Mouse (Mus musculus) MEL (cell line): ENCODE measurements around the gene Socs7. TPM values are rescaled to one million over a fixed set of nuclear protein-coding genes. Genes with fewer than 3 reads are reported as not detected.

Experiments used
- DNase-seq: peaks from one replicate; pipeline ENCODE4 v3.0.0; 2011; ENCODE audit warnings: low read depth, low spot score
- H3K27ac ChIP-seq: 2 replicates; pipeline ENCODE4 v1.5.1; 2012; ENCODE audit warnings: low read depth, mild to moderate bottlenecking, control low read depth, low read length, moderate library complexity; ENCODE audit not compliant: control insufficient read depth
- H3K27me3 ChIP-seq, 2 experiments: fragments of 150-350 bp in 1 of 2; sonication (generic) in 1 of 2; 2 replicates each; pipeline ENCODE4 v1.6.1; 2012; ENCODE audit warnings: low read length in 2 of 2, mild to moderate bottlenecking in 2 of 2, improper control_type of control experiment in 1 of 2, moderate library complexity in 1 of 2; ENCODE audit not compliant: insufficient read depth in 2 of 2, control insufficient read depth in 1 of 2
- H3K36me3 ChIP-seq, 2 experiments: 2 replicates each; pipeline ENCODE4 v1.6.1; 2012 to 2014; ENCODE audit warnings: low read length in 2 of 2, improper control_type of control experiment in 1 of 2, inconsistent platforms in 1 of 2, mild to moderate bottlenecking in 1 of 2; ENCODE audit not compliant: insufficient read depth in 2 of 2, control insufficient read depth in 1 of 2
- H3K4me1 ChIP-seq, 2 experiments: fragments of 150-350 bp in 1 of 2; sonication (generic) in 1 of 2; 2 replicates each; pipeline ENCODE4 v1.6.1; 2012; ENCODE audit warnings: low read length in 2 of 2, improper control_type of control experiment in 1 of 2, mild to moderate bottlenecking in 1 of 2; ENCODE audit not compliant: insufficient read depth in 2 of 2, control insufficient read depth in 1 of 2
- H3K4me3 ChIP-seq, 2 experiments: fragments of 150-350 bp in 1 of 2; sonication (generic) in 1 of 2; 2 replicates each; pipeline ENCODE4 v1.5.1; 2012; ENCODE audit warnings: low read depth in 2 of 2, low read length in 2 of 2, mild to moderate bottlenecking in 2 of 2, moderate library complexity in 2 of 2, control low read depth in 1 of 2, improper control_type of control experiment in 1 of 2; ENCODE audit not compliant: control insufficient read depth in 1 of 2, insufficient read depth in 1 of 2
- H3K79me2 ChIP-seq: 2 replicates; pipeline ENCODE4 v1.6.1; 2012; ENCODE audit warnings: mild to moderate bottlenecking, low read length, moderate library complexity; ENCODE audit not compliant: control insufficient read depth, poor library complexity, insufficient read depth
- H3K9ac ChIP-seq: 2 replicates; pipeline ENCODE4 v1.6.1; 2012; ENCODE audit warnings: low read depth, mild to moderate bottlenecking, control low read depth, low read length, moderate library complexity; ENCODE audit not compliant: control insufficient read depth, poor library complexity, severe bottlenecking
- H3K9me3 ChIP-seq: fragments of 150-350 bp; sonication (generic); replicated peaks from 2 replicates; pipeline ENCODE4 v1.6.1; 2012; ENCODE audit warnings: mild to moderate bottlenecking, low read length, improper control_type of control experiment, moderate library complexity; ENCODE audit not compliant: insufficient read depth
- BHLHE40 ChIP-seq: IDR thresholded peaks from 2 replicates; pipeline ENCODE4 v1.6.1; 2012; ENCODE audit warnings: low read depth, mild to moderate bottlenecking, inconsistent platforms, low read length, improper control_type of control experiment, borderline replicate concordance
- CHD1 ChIP-seq: IDR thresholded peaks from 2 replicates; pipeline ENCODE4 v1.6.1; 2012; ENCODE audit warnings: low read depth, mild to moderate bottlenecking, inconsistent platforms, low read length, improper control_type of control experiment
- CHD2 ChIP-seq: IDR thresholded peaks from 2 replicates; pipeline ENCODE4 v1.6.1; 2011; ENCODE audit warnings: low read length, improper control_type of control experiment
- E2F4 ChIP-seq: IDR thresholded peaks from 2 replicates; pipeline ENCODE4 v1.6.1; 2011; ENCODE audit warnings: low read depth, low read length, improper control_type of control experiment, borderline replicate concordance
- ELF1 ChIP-seq: IDR thresholded peaks from 2 replicates; pipeline ENCODE4 v1.6.1; 2014; ENCODE audit warnings: low read depth, mild to moderate bottlenecking, inconsistent platforms, low read length, improper control_type of control experiment, moderate library complexity
- EP300 ChIP-seq, 2 experiments: IDR thresholded peaks; 2 replicates each; pipeline ENCODE4 v1.6.1; 2011; ENCODE audit warnings: improper control_type of control experiment in 2 of 2, low read length in 2 of 2, low read depth in 1 of 2, mild to moderate bottlenecking in 1 of 2
- GATA1 ChIP-seq: IDR thresholded peaks from 2 replicates; pipeline ENCODE4 v1.6.1; 2011; ENCODE audit warnings: low read depth, low read length, improper control_type of control experiment
- JUND ChIP-seq: IDR thresholded peaks from 2 replicates; pipeline ENCODE4 v1.6.1; 2011; ENCODE audit warnings: low read depth, mild to moderate bottlenecking, improper control_type of control experiment, low read length
- MAX ChIP-seq: IDR thresholded peaks from 2 replicates; pipeline ENCODE4 v1.6.1; 2011; ENCODE audit warnings: low read length, improper control_type of control experiment
- MAZ ChIP-seq: IDR thresholded peaks from 2 replicates; pipeline ENCODE4 v1.6.1; 2012; ENCODE audit warnings: low read depth, mild to moderate bottlenecking, inconsistent platforms, low read length, improper control_type of control experiment
- MXI1 ChIP-seq: IDR thresholded peaks from 2 replicates; pipeline ENCODE4 v1.6.1; 2011; ENCODE audit warnings: mild to moderate bottlenecking, low read depth, low read length, improper control_type of control experiment
- NELFE ChIP-seq: IDR thresholded peaks from 2 replicates; pipeline ENCODE4 v1.6.1; 2011; ENCODE audit warnings: low read depth, low read length, improper control_type of control experiment
- NRF1 ChIP-seq: IDR thresholded peaks from 2 replicates; pipeline ENCODE4 v1.6.1; 2014; ENCODE audit warnings: low read depth, mild to moderate bottlenecking, inconsistent platforms, low read length, improper control_type of control experiment, moderate library complexity; ENCODE audit not compliant: poor library complexity, insufficient read depth, severe bottlenecking
- POLR2A ChIP-seq, 2 experiments: IDR thresholded peaks; 2 replicates each; pipeline ENCODE4 v1.6.1; 2011 to 2012; ENCODE audit warnings: low read length in 2 of 2, mild to moderate bottlenecking in 2 of 2, control low read depth in 1 of 2, improper control_type of control experiment in 1 of 2, low read depth in 1 of 2, moderate library complexity in 1 of 2; ENCODE audit not compliant: control insufficient read depth in 1 of 2, insufficient read depth in 1 of 2, poor library complexity in 1 of 2
- POLR2AphosphoS2 ChIP-seq: IDR thresholded peaks from 2 replicates; pipeline ENCODE4 v1.6.1; 2011; ENCODE audit warnings: low read length, improper control_type of control experiment
- RAD21 ChIP-seq: IDR thresholded peaks from 2 replicates; pipeline ENCODE4 v1.6.1; 2011; ENCODE audit warnings: mild to moderate bottlenecking, low read depth, low read length, improper control_type of control experiment
- SIN3A ChIP-seq: IDR thresholded peaks from 2 replicates; pipeline ENCODE4 v1.6.1; 2012; ENCODE audit warnings: low read length, improper control_type of control experiment, inconsistent platforms
- SMC3 ChIP-seq: IDR thresholded peaks from 2 replicates; pipeline ENCODE4 v1.6.1; 2011; ENCODE audit warnings: low read depth, low read length, improper control_type of control experiment
- TAL1 ChIP-seq: IDR thresholded peaks from 2 replicates; pipeline ENCODE4 v1.6.1; 2012; ENCODE audit warnings: mild to moderate bottlenecking, inconsistent platforms, low read length, moderate library complexity, mixed read lengths
- TBP ChIP-seq: IDR thresholded peaks from 2 replicates; pipeline ENCODE4 v1.8.0; 2011; ENCODE audit warnings: low read depth, low read length, improper control_type of control experiment
- TCF12 ChIP-seq: IDR thresholded peaks from 2 replicates; pipeline ENCODE4 v1.6.1; 2014; ENCODE audit warnings: low read depth, mild to moderate bottlenecking, inconsistent platforms, low read length, improper control_type of control experiment, moderate library complexity
- UBTF ChIP-seq: IDR thresholded peaks from 2 replicates; pipeline ENCODE4 v1.6.1; 2012; ENCODE audit warnings: low read depth, mild to moderate bottlenecking, inconsistent platforms, low read length, improper control_type of control experiment, moderate library complexity, borderline replicate concordance; ENCODE audit not compliant: insufficient read depth
- USF2 ChIP-seq, 2 experiments: IDR thresholded peaks; 2 replicates each; pipeline ENCODE4 v1.6.1; 2011 to 2012; ENCODE audit warnings: improper control_type of control experiment in 2 of 2, low read length in 2 of 2, borderline replicate concordance in 1 of 2, inconsistent platforms in 1 of 2, low read depth in 1 of 2, mild to moderate bottlenecking in 1 of 2; ENCODE audit not compliant: insufficient read depth in 1 of 2
- ZC3H11A ChIP-seq: IDR thresholded peaks from 2 replicates; pipeline ENCODE4 v1.6.1; 2012; ENCODE audit warnings: low read depth, mild to moderate bottlenecking, inconsistent platforms, low read length, improper control_type of control experiment
- ZMIZ1 ChIP-seq: IDR thresholded peaks from 2 replicates; pipeline ENCODE4 v1.6.1; 2012; ENCODE audit warnings: low read depth, mild to moderate bottlenecking, inconsistent platforms, low read length, improper control_type of control experiment, moderate library complexity
- polyA plus RNA-seq, 2 experiments: library from polyadenylated mRNA; stranded (reverse) in 1 of 2; unstranded in 1 of 2; fragments of >175 nt in 1 of 2; fragments of >200 nt in 1 of 2; gene quantifications; 2 replicates each; pipeline versions ENCODE4 v1.2.1 to v1.2.4; 2012; ENCODE audit warnings: low replicate concordance in 2 of 2, low read depth in 1 of 2; ENCODE audit not compliant: insufficient read length in 2 of 2, insufficient read depth in 1 of 2, missing spikeins in 1 of 2
- total RNA-seq: library from RNA; depleted of rRNA; stranded (reverse); fragments of 300-350 nt; gene quantifications from 2 replicates; pipeline ENCODE4 v1.2.3, GENCODE M21; 2012

Socs7 gene
- total and polyA plus RNA-seq, 3 experiments, result 19.3 to 21.0 TPM; not detected in 1

DNA sequence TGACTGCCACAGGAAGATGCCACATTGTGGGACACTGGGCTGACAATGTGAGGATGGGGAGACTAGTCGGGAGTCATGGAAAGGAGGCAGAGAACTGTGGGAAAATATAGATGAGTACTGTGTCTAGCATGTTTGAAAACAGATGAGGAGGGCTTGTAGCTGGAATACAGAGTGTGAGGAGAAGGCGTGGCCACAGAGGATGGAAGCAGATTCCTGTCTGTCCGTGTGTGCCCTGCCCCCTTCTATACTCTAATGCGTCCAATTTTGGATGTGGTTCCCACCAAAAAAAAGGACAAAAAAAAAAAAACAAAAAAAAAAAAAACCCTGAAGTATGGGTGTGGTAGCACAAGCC lies 66.4 kb downstream of the Socs7 start:
- no peak for TF ChIP-seq POLR2AphosphoS2
- TF ChIP-seq BHLHE40, result no peak
- no peak for TF ChIP-seq MAZ
- TF ChIP-seq TBP, result no peak
- no peak for TF ChIP-seq TCF12
- no peak for TF ChIP-seq SIN3A
- no peak for TF ChIP-seq GATA1
- TF ChIP-seq RAD21, result no peak
- no peak for TF ChIP-seq JUND
- no peak for TF ChIP-seq CHD2
- no peak for TF ChIP-seq EP300 (IDR thresholded peaks at IDR 0.05; ENCODE audit: low read depth in 1 of 2, low read length in 2 of 2)
- no peak for TF ChIP-seq ZC3H11A
- TF ChIP-seq SMC3, result no peak
- no peak for TF ChIP-seq ELF1
- no peak for TF ChIP-seq TAL1
- no peak for TF ChIP-seq MXI1
- no peak for TF ChIP-seq ZMIZ1
- no peak for TF ChIP-seq UBTF
- no peak for TF ChIP-seq NELFE
- no peak for TF ChIP-seq POLR2A (IDR thresholded peaks at IDR 0.05; ENCODE audit: control insufficient read depth in 1 of 2, insufficient read depth in 1 of 2, low read depth in 1 of 2, low read length in 2 of 2, poor library complexity in 1 of 2)
- no peaks in the 10 kb centered on the region for H3K79me2 ChIP-seq
- no peak overlapping the region for H3K27ac ChIP-seq
- H3K9me3 ChIP-seq, result no peaks in the 10 kb centered on the region
- DNase-seq, result no peak
- H3K27me3 ChIP-seq, result no peaks in the 10 kb centered on the region
- H3K4me3 ChIP-seq, result peak overlapping the region; percentile 41 to 60
- peaks cover 10 to 36% of the 10 kb centered on the region in 2 experiments for H3K4me1 ChIP-seq
- peaks cover 0 to 21% of the 10 kb centered on the region in 2 experiments; a peak in 2 of 4 replicates for H3K36me3 ChIP-seq
- H3K9ac ChIP-seq, result no peak overlapping the region; the same call in 1 of the 2 replicates

DNA sequence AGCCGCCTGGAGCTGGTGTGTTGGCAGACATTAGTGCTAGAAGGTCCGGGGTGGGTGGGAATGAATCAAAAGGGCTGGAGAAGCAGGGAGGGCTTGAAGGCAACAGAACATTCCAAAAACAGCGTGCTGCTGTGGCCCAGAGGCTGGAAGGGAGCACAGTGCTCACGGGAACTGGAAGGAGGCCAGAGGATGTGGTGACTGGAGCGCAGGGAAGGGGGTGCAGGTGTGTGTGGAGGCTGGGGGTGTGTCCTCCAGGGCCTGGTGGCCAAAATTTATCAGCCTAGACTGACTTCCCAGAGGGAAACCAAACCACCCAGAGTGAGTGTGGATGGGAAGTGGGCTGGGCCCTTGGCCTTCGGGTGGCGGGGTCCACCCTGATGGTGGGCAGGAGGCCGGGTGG lies 67.3 kb downstream of the Socs7 start:
- H3K4me3 ChIP-seq, result no peak overlapping the region
- H3K9ac ChIP-seq, result no peak overlapping the region
- no peaks in the 10 kb centered on the region for H3K79me2 ChIP-seq
- H3K36me3 ChIP-seq, result peaks cover 0 to 27% of the 10 kb centered on the region in 2 experiments; a peak in 2 of 4 replicates
- no peaks in the 10 kb centered on the region for H3K27me3 ChIP-seq
- no peaks in the 10 kb centered on the region for H3K9me3 ChIP-seq
- DNase-seq, result no peak
- no peak overlapping the region for H3K27ac ChIP-seq
- TF ChIP-seq NRF1 (no peak), MAX (no peak), SIN3A (no peak), USF2 (IDR thresholded peaks at IDR 0.05; ENCODE audit: borderline replicate concordance in 1 of 2, insufficient read depth in 1 of 2, low read depth in 1 of 2, low read length in 2 of 2) (no peak), UBTF (no peak), TAL1 (no peak), CHD2 (no peak), TCF12 (no peak), CHD1 (no peak), E2F4 (no peak), SMC3 (no peak), POLR2A (IDR thresholded peaks at IDR 0.05; ENCODE audit: control insufficient read depth in 1 of 2, insufficient read depth in 1 of 2, low read depth in 1 of 2, low read length in 2 of 2, poor library complexity in 1 of 2) (no peak)
- peaks cover 8 to 32% of the 10 kb centered on the region in 2 experiments for H3K4me1 ChIP-seq
